Mouse (Mus musculus): ENCODE data around the gene Selenof.
"Not testable (repeated sequence)": the region's sequence is repeated elsewhere in the genome, so short reads cannot be mapped to it uniquely, and the experiment has no call there.

Gene Selenof

DNA sequence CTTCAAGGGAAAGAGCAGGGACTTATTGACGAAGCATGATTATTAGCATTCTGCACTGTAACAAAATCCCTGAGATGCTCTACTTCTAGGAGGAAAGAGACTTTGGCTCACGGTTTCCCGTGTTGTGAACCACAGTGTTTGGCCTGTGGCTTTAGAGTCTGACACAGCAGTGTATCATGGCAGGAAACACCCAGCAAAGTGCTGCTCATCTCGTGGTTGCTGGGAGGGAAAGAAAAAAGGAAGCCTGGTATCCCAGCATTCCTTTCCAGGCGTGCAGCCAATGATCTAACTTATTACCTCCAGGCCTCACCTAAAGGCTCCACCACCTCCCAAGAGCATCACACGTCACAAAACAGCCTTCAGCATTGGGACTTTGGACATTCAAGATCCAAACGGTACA lies 32.7 kb downstream of the Selenof start:
- DNase-seq (ENCODE audit: low spot score), result no peak

DNA sequence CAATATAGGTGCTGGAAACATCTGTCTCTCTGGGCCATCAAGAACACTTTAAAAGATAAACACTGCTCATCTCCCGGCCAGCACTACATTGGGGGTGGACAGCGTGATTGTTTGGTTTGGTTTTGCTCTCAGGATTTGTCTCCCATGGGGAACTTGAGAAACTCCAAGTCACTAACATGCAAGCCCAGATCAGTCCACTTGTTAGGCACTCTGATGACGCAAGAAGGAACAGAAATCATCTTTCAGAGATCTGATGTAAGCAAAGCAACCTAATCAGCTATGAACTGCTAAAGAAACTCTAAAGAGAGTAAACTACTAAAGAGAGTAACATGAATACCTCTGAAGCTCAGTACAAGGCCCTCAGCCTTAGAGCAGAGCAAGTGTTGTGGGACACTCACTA lies 33.5 kb downstream of the Selenof start:
- no peak for DNase-seq (ENCODE audit: low spot score)

DNA sequence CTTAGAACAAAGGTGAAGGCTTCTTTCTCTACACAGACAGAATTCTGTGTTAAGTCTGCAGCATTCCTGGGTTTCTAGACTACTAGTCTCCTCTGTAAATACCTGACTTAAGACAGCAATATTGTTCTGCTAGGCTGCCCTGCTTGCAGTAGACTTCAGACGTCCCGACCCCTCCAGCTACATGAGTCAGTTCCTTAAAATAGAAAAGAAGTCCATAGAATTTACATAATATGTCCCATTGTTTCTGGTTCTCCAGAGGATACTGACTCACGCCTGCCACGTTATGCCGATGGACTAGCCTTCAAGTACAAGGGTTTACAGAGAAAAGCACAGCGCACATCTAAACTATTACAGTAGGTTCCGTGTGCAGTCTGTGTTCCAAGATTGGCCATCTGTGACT lies 34.1 kb downstream of the Selenof start:
- no peak for DNase-seq (ENCODE audit: low spot score)

DNA sequence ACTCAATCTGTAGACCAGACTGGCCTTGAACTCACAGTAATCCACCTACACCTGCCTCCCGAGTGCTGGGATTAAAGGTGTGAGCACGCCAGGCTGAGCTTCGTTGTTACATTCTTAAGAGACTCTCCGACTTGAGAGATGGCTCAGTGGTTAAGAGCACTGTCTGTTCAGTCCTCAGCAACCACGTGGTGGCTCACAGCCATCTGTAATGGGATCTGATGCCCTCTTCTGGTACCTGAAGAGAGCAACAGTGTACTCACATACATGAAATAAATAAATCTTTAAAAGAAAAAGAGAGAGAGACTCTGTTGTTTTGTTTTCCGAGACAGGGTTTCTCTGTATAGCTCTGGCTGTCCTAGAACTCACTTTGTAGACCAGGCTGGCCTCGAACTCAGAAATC lies 35.7 kb downstream of the Selenof start:
- DNase-seq (ENCODE audit: low spot score), result not testable (repeated sequence)

DNA sequence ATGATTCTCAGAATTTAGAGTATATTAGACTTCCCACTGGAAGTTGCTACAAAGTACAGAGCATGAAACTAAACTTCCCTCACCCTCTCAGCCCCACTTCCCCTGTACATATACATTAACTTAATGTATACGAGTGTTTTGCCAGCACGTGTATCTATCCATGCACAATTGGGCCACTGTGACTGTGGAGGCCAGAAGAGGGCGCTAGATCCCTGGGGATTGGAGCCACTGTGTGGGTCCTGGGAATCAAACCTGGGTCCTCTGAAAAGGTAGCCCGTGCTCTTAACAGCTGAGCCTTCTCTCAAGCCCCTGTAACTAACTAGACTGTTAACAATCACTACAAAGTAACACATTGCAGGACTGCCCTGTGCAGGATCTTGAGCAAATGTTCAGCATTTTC lies 36.3 kb downstream of the Selenof start:
- DNase-seq (ENCODE audit: low spot score), result no peak

DNA sequence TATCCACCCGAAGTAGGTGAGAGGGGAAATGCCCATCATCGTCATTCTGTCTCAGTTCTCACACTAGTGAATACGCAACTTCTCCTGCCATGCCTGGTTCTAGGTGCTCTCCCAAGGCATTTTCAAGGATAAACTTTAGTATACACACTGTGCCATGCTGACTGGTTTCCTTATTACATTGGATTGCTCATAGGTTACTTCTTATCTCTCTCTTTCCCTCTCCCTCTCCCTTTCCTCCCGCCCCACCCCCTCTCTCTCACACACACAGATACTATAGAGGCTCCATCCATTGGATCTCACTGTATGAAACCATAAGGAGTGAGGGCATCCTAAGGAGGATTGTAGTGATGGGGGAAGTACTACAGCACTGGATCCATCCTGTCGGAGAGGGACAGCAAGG lies 38.0 kb downstream of the Selenof start:
- DNase-seq (ENCODE audit: low spot score), result no peak

DNA sequence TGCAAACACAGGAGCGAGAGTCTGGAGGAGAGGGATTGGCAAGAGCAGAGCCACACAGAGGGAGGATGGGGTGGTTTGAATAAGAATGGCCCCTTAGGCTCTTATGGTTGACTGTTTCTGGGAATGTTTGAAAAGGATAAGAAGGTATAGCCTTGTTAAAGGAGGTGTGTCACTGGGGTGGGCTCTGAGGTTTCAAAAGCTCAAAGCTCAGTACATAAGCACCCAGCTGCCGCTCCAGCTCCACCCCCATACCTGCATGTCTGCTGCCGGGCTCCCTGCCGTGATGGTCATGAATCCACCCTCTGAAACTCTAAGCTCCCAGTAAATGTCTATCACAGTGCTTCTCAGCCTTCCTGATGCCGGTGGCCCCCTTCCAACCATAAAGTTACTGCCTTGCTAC lies 40.7 kb downstream of the Selenof start:
- no peak for DNase-seq (ENCODE audit: low spot score)

DNA sequence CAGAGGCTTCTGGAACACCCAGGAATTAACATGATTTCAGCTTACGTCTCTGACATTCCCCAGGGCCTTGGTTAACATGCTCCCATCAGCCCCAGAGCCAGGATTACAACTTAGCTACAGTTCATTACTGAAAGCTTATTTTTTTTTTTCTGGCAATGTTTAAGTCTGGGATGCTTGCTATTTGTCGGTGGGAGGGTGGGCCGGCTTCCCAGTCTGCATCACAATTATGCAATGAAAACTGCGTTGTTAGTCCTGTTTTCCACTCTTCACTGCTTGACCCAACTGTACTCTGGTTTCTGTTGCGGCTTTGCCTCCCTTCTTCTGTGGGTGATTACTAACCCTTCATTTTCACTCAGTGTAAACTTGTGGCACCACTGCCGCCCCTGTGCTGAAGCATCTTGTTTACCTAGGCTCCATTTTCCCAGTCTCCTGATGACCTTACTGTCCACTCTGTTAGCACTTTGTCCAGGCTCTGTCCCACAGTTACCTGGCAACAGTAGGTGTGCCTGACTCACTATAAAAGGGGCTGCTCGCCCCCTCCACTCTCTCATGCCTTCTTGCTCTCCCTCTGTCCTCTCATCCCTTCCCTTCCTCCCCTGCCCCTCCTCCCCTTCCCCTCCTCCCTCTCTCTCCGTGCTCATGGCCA lies 41.6 kb downstream of the Selenof start:
- no peak for DNase-seq (ENCODE audit: low spot score)

DNA sequence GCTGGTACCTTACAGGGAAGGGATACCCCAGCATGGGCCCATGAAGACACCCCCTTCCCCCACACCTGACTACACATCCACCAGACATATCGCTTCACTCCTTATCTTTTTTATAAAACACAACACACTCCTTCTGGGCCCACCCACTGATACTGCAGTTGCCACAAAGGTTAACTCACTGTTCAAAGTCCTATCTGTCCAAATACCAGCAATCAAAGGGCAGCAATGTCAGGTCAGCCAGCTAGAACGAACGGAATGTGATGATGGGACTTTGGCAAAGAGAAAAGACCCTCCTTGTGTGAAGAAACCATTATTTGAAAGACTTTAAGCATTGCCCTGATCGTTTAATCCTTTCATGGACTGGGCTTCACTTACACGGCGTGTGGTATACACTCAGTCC lies 42.3 kb downstream of the Selenof start:
- no peak for DNase-seq (ENCODE audit: low spot score)

DNA sequence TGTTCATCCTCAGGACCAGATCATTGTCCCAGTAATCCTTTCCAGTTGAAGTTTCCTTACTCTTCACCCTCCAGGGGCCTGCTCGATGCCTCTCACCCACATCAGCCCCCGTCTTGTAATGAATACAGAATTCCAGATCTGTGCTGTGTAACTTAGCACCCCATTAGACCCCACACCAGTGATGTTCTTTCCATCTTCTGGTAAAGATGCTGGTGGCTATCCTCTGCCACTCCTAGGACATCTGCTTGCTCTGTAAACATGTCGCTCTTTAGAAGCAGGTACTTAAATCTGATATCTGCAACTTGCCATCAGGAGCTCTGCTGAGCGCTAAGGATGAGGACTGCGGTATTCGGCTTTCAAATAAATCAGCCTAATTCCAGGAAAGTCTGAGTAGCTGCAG lies 44.2 kb downstream of the Selenof start:
- no peak for DNase-seq (ENCODE audit: low spot score)

DNA sequence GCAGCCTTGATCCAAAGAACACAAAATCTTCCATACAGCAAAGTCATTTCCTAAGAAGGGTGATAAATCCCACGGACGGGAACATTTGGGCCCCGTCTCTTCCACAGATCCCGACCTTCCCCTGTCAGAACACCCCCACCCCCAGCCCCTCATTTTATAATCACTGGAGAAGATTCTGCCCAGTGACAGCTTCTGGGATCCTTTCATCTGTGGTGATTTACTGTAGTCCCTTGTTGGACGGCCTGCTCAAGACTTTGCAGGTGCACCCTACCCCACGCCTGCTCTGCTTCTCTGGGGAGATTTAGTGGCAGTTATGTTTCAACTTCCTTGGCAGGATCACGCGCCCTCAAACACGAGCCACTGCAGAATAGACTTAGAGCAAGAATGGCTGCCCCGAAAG lies 44.6 kb downstream of the Selenof start:
- DNase-seq (ENCODE audit: low spot score), result no peak

DNA sequence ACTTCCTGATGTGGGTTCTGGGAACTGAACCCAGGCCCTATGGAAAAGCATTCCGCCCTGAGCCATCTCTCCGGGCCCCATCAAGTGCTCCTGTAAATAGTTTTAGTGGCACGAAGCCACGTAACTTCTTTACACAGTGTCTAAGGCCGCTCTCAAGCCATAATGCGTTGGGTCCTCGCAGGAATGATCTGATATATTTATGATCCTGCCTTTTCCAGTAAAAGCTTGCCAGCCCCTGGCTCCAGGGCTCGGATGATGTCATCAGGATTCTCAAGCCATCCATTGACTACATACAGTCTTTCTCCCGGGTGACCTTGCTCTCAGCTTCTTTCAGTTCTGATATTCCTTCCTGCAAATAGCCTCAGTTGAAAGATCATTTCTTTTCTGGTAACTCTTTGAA lies 45.4 kb downstream of the Selenof start:
- no peak for DNase-seq (ENCODE audit: low spot score)

DNA sequence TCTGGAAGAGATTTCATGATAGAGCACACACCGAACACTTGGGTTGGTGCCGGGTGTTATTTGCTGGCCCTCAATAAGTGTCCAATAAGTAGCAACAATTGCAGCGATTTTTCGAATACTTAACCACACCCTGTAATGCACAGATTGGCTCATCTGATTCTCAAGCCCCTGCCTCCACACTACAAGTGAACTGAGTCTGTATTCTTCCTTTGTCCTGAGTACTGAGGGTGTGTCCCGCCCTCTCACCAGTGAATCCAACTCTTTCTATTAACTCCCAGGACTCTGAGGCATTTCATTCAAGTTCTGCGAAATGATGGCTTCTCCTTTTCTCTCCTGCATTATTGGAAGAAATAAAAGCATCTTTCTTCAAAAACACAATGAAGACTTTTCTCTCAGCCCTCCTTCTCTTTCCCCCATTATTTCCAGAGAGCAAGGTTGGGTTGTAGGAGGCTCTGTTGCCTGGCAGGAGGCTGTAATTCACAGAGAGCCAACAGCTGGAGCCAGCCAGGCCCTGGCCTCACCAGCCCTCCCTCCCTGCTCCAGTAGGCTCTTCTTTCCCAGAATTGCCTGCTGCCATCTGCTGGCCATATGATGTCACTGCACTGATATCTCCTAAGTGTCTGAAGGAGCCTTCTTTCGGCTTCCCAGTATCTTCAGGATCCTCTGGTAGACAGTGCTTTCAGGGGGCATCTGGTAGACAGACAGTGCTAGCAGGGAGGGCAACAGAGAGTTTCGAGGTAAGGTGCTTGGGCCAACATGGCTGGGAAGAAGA lies 46.7 kb downstream of the Selenof start:
- peak; percentile 63 for DNase-seq (ENCODE audit: low spot score)

DNA sequence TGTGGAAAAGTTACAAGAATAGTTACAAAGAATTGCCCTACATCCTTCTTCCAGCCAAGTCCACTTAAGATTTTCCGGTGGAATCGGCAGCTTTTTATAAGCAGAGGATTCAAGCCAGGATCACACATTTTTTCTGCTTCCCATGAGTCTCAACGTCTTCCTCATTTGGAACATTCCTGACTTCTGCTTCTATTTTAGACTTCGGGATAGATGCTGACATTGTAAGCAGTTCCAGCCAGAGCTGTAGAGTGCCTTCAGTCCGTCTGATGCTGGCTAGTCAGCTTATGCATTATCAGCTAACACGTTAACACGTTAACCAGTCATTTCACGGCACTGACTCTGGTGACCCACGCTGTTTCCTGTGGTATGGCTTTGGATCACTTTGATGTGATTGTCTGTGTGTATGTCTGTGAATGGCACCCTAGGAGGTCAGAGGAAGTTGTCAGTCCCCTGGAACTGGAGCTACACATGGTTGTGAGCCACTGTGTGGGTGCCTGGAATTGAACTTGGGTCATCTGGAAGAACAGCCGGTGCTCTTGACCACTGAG lies 47.6 kb downstream of the Selenof start:
- no peak for DNase-seq (ENCODE audit: low spot score)

DNA sequence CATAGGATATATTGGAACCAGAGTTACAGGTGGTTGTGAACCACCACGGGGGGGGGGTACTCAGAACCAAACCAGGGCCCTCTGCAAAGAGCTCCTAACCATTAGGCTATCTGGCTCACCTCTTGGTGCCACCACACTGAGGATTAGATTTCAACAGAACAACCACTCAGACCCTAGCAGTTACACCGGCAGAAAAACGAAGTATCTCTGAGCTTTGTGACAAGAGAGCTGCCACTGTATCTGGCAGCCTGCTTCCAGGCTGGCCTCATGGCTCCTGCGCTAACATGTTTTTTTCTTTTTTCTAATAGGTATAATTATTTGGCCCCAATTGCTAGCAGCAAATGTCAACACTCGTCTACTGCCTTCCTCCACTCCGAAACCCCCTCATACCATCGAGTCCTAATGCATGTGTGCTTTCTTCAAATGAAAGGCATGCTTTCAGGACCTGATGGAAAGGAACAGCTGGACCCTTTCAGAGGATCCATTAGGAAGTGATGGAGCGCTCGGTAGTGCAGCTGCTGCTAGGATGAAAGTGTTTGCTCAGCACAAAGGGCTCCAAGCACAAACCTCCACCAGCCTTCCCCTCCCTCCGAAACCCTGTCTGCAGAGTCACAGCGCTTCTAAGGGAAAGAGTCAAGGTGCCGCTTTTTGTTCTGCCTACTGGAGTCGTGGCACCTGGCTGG lies 53.0 kb downstream of the Selenof start:
- DNase-seq (ENCODE audit: low spot score), result no peak

DNA sequence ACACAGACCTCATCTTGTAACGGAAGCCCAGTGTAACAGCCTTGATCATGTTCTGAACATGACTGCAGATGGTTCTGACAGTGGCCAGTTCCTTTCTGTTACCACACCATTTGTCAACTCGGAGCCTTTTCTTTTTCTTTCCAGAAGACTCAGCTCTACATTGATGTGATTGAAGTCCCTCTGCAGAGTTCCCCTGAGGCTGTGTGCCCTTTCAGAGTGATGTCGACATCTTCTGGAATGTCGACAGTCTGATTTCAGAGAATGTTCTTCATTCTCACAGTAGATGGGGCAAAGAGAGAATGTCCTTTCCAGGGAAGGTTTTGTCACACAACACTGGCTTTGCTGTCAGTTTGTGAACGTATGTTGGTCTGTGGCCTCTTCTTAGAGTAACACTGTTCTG lies 55.6 kb downstream of the Selenof start:
- DNase-seq (ENCODE audit: low spot score), result no peak

DNA sequence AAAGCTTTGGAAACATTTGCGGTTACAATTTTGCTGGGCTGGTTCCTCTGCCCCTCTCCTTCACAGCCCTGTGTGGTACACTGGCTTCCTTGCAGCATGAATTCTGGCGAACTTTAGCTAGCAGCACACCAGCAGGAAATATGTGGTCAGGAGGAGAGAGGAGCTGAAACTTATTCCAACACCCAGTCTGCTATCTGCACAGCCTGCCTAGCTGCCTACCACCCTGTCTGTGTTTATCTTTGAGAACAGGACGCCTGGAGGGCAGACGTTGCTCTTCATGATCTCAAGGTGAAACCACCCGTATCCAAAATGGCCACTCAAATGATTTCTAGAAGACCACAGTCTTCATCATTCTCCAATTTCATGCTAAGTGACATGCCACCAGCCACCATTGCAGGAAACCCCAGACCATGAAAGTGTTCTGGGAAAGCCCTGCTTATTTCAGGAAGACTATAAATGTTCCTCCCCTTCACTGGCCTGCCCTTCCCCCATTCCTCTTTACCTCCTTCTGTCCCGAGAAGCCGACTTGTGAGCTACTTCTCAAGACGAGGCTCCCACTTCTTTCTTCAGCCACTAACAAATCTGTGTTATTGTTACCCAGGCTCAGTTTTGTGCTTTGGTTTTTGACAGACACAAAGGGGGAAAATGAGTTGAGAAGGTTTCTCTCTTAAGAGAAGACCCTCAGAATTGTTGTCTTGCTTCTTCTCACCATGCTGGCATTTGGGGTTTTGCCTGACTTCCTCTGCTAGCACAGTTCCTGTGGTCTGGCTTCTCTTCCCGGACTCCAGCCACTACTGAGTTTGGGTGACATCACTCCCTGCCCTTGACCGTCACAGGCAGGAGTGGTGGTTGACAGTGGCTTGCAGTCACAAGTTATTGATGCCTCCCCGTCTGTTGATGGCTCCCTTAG lies 58.2 kb downstream of the Selenof start:
- DNase-seq (ENCODE audit: low spot score), result no peak

DNA sequence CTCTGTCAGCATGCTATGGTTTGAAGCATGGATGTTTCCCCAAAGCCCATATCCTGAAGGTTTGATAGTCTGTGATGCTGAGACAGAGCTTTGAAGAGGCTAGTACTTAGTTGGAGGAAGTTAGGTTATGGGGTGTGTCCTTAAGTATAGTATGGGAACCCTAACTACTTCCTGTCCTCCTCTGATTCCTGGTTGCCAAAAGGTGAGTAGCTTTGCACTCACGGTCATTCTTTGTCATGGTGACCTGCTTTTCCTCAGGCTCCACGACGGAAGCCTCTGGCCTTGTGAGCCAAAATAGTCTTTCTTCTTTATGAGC lies 58.8 kb downstream of the Selenof start:
- no peak for DNase-seq (ENCODE audit: low spot score)

DNA sequence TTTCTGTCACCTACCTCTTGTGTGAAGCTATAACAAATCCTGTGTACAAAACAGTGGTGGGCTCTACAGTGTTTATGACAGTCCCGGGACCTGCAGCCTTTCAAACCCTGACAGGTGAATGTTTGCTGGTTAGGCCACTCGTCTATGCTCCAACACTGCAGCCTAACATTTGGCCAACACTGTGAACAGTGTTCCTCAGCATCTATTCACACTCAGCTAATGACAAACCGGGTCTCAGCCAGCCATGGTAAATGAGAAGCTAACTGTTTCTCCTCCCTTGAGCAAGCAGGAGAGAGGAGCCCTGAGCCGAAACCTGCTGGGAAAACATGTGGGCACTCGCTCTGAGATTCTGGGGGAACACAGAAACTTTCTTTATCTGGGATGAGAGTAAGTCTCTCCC lies 65.1 kb downstream of the Selenof start:
- no peak for DNase-seq (ENCODE audit: low spot score)

DNA sequence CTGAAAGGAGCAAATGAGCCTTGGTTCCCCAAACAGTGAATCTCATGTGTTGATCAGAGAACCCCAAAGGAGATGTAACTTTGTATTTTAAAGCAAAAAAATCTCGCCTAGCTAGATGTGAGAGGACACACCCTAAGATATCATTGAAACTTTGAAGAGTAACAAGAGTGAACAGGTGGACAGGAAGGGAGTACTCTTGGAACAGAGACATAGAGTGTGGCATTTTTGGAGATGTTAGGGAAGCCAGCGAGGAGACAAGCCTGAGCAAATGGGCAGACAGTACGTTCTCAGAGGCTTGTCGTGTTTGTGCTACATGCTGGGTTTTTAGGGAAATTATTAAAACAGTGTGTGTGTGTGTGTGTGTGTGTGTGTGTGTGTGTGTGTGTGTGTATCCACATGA lies 68.0 kb downstream of the Selenof start:
- no peak for DNase-seq (ENCODE audit: low spot score)

DNA sequence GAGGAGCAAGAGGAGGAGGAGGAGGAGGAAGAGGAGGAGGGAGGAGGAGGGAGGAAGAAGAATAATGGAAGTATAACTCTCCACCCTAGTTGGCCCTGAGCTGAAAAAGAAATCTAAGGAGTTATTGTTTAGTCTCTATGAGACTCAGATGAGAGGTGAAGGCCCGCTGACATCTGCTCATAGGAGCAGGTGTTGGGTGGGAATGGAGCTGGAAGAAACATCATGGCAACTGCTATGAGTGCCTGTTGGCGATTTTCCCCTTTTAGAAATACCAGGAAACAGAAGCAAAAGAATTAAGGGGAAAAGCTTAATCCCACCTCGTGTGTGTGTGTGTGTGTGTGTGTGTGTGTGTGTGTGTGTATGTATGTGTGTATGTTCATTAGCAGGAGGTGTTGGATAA lies 69.3 kb downstream of the Selenof start:
- DNase-seq (ENCODE audit: low spot score), result no peak

DNA sequence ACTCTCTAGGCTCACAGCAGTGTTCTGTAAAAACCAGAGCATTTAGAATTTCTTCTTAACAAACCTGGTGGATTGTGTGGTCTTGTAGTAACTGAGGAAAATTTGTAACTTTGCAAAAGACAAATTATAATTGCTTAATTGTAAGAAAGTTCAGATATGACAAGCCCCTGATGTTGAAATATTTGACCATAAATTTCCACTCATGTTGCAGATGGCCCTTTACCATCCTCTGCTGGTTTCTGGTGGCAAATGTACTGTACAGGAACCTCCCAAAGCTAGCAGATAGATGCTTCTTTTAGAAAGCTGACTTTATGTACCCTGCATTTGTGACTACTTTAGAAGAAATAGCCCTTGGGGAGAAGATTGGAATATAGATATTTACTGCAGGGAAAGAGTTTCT lies 69.9 kb downstream of the Selenof start:
- no peak for DNase-seq (ENCODE audit: low spot score)

Data from layer of hippocampus, adult 9-10 months (tissue).